Mouse (Mus musculus): ENCODE data around the gene Ccdc9. TPM values are rescaled to one million over a fixed set of nuclear protein-coding genes. Genes with fewer than 3 reads are reported as not detected.
A peak's percentile ranks its signal among the peaks of the same experiment; 100 is the strongest.

The Ccdc9 gene
- total and polyA plus RNA-seq, 3 experiments = 63.6 to 97.1 TPM; not detected in 1

DNA sequence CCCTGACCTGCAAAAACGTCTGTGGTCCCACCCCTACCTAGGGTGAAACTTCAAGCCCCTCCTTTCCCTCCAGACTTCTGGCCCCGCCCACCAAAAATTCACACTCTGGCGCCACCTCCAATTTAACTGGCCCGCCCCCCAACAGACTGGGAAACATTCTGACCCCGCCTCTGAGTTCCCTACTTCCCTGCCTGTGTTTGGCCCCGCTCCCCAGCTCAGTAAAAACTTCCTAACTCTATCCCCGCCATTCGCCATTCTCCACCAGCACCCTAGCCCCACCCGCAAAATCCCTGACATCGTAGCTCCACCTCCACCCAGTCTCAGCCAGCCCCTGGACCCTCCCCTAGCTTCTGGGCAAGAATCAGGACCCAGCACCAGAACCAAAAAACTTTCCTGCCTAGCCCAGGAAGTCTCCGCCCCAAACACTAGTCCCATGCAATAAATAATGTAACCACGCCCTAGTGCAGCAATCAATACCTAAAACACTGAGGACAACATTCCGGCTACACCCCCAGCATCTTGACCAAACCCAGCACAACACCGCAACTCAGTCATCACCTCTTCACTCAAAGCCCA is 1.1 kb downstream of the Ccdc9 start:
- Histone ChIP-seq H3K27me3 (ENCODE audit: control insufficient read depth in 1 of 2, insufficient read depth in 2 of 2, low read length in 2 of 2) (no peaks in the 10 kb centered on the region), H3K4me1 (ENCODE audit: control insufficient read depth in 1 of 2, insufficient read depth in 2 of 2, low read length in 2 of 2) (peaks cover 0 to 12% of the 10 kb centered on the region in 2 experiments; a peak in 2 of 4 replicates), H3K9ac (ENCODE audit: control insufficient read depth, low read depth, low read length, poor library complexity, severe bottlenecking) (peak overlapping the region; percentile 37), H3K4me3 (ENCODE audit: control insufficient read depth in 1 of 2, insufficient read depth in 1 of 2, low read depth in 2 of 2, low read length in 2 of 2) (peak overlapping the region; percentile 65 to 77), H3K79me2 (ENCODE audit: control insufficient read depth, insufficient read depth, low read length, poor library complexity) (peaks cover 12% of the 10 kb centered on the region), H3K9me3 (replicated peaks; ENCODE audit: insufficient read depth, low read length) (no peaks in the 10 kb centered on the region), H3K27ac (ENCODE audit: control insufficient read depth, low read depth, low read length) (peak overlapping the region; percentile 3; the same call in 1 of the 2 replicates), H3K36me3 (ENCODE audit: control insufficient read depth in 1 of 2, insufficient read depth in 2 of 2, low read length in 2 of 2) (peaks cover 0 to 6% of the 10 kb centered on the region in 2 experiments; a peak in 3 of 4 replicates)
- peak; percentile 82 for DNase-seq (ENCODE audit: low read depth, low spot score)
- TF ChIP-seq SIN3A (IDR thresholded peaks at IDR 0.05; ENCODE audit: low read length) (peak; percentile 25), POLR2A (IDR thresholded peaks at IDR 0.05; ENCODE audit: control insufficient read depth in 1 of 2, insufficient read depth in 1 of 2, low read depth in 1 of 2, low read length in 2 of 2, poor library complexity in 1 of 2) (no peak), USF2 (IDR thresholded peaks at IDR 0.05; ENCODE audit: borderline replicate concordance in 1 of 2, insufficient read depth in 1 of 2, low read depth in 1 of 2, low read length in 2 of 2) (no peak), ELF1 (IDR thresholded peaks at IDR 0.05; ENCODE audit: low read depth, low read length) (0 out of 2 replicates have a peak, but pooled peaks have one; percentile 4), MYB (IDR thresholded peaks at IDR 0.05; ENCODE audit: low read depth, low read length) (0 out of 2 replicates have a peak, but pooled peaks have one; percentile 16), NELFE (IDR thresholded peaks at IDR 0.05; ENCODE audit: low read depth, low read length) (0 out of 2 replicates have a peak, but pooled peaks have one; percentile 12)

DNA sequence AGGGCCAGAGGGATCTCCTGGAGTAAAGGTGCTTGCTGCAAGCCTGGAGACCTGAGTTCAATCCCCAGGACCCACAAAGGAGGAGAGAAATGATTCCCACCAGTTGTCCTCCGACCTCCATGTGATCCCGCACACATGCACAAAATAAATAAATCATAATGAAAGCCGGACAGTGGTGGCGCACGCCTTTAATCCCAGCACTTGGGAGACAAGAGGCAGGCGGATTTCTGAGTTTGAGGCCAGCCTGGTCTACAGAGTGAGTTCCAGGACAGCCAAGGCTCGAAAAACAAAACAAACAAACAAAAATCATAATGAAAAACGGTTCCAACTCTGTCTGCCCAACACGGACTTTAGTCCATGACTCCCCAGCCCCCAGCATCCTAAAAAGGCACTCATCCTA is 1.7 kb downstream of the Ccdc9 start:
- Histone ChIP-seq H3K36me3 (ENCODE audit: control insufficient read depth in 1 of 2, insufficient read depth in 2 of 2, low read length in 2 of 2) (peaks cover 0 to 6% of the 10 kb centered on the region in 2 experiments; a peak in 3 of 4 replicates), H3K9ac (ENCODE audit: control insufficient read depth, low read depth, low read length, poor library complexity, severe bottlenecking) (0 out of 2 replicates have a peak overlapping the region, but pooled peaks have one; percentile 2), H3K4me1 (ENCODE audit: control insufficient read depth in 1 of 2, insufficient read depth in 2 of 2, low read length in 2 of 2) (peaks cover 0 to 12% of the 10 kb centered on the region in 2 experiments; a peak in 2 of 4 replicates), H3K4me3 (ENCODE audit: control insufficient read depth in 1 of 2, insufficient read depth in 1 of 2, low read depth in 2 of 2, low read length in 2 of 2) (peak overlapping the region in 1 of 2 experiments; percentile 65; a peak in 1 of 4 replicates), H3K9me3 (replicated peaks; ENCODE audit: insufficient read depth, low read length) (no peaks in the 10 kb centered on the region), H3K79me2 (ENCODE audit: control insufficient read depth, insufficient read depth, low read length, poor library complexity) (peaks cover 12% of the 10 kb centered on the region), H3K27ac (ENCODE audit: control insufficient read depth, low read depth, low read length) (no peak overlapping the region), H3K27me3 (ENCODE audit: control insufficient read depth in 1 of 2, insufficient read depth in 2 of 2, low read length in 2 of 2) (no peaks in the 10 kb centered on the region)
- no peak for TF ChIP-seq GABPA (IDR thresholded peaks at IDR 0.05; ENCODE audit: low read depth, low read length)
- TF ChIP-seq CHD1 (IDR thresholded peaks at IDR 0.05; ENCODE audit: low read depth, low read length) = no peak
- no peak for TF ChIP-seq ZMIZ1 (IDR thresholded peaks at IDR 0.05; ENCODE audit: low read depth, low read length)
- no peak for TF ChIP-seq ELF1 (IDR thresholded peaks at IDR 0.05; ENCODE audit: low read depth, low read length)
- no peak for TF ChIP-seq MAZ (IDR thresholded peaks at IDR 0.05; ENCODE audit: low read depth, low read length)
- no peak for TF ChIP-seq E2F4 (IDR thresholded peaks at IDR 0.05; ENCODE audit: borderline replicate concordance, low read depth, low read length)
- no peak for TF ChIP-seq JUND (IDR thresholded peaks at IDR 0.05; ENCODE audit: low read depth, low read length)
- no peak for TF ChIP-seq ZNF384 (IDR thresholded peaks at IDR 0.05; ENCODE audit: low read depth, low read length)
- no peak for TF ChIP-seq KAT2A (conservative IDR thresholded peaks at IDR 0.05; ENCODE audit: low read depth, low read length)
- no peak for TF ChIP-seq MXI1 (IDR thresholded peaks at IDR 0.05; ENCODE audit: low read depth, low read length)
- no peak for TF ChIP-seq MYB (IDR thresholded peaks at IDR 0.05; ENCODE audit: low read depth, low read length)
- TF ChIP-seq NRF1 (IDR thresholded peaks at IDR 0.05; ENCODE audit: insufficient read depth, low read depth, low read length, poor library complexity, severe bottlenecking) = no peak
- TF ChIP-seq USF2 (IDR thresholded peaks at IDR 0.05; ENCODE audit: borderline replicate concordance in 1 of 2, insufficient read depth in 1 of 2, low read depth in 1 of 2, low read length in 2 of 2) = no peak
- no peak for DNase-seq (ENCODE audit: low read depth, low spot score)
